Mouse (Mus musculus): ENCODE measurements around the gene Phactr1.

The Phactr1 gene

GRCm38 (mm10) chr13:42973561-42973960 lies 293.1 kb downstream of the Phactr1 start:
- no peak for DNase-seq (ENCODE audit: low read depth, low spot score)

- DNase-seq (ENCODE audit: low read depth, low spot score): no peak
Measured at GRCm38 (mm10) chr13:42973961-42974360, 293.5 kb downstream of the Phactr1 start.

GRCm38 (mm10) chr13:42974506-42974905 lies 294.1 kb downstream of the Phactr1 start:
- DNase-seq (ENCODE audit: low read depth, low spot score): no peak

GRCm38 (mm10) chr13:42976144-42976543 lies 295.7 kb downstream of the Phactr1 start:
- DNase-seq (ENCODE audit: low read depth, low spot score): no peak

GRCm38 (mm10) chr13:42976967-42977366 lies 296.5 kb downstream of the Phactr1 start:
- DNase-seq (ENCODE audit: low read depth, low spot score): no peak

- DNase-seq (ENCODE audit: low read depth, low spot score): no peak
Measured at GRCm38 (mm10) chr13:42980581-42980980, 300.2 kb downstream of the Phactr1 start.

- no peak for DNase-seq (ENCODE audit: low read depth, low spot score)
Measured at GRCm38 (mm10) chr13:42982646-42983045, 302.2 kb downstream of the Phactr1 start.

- DNase-seq (ENCODE audit: low read depth, low spot score): no peak
Measured at GRCm38 (mm10) chr13:42985806-42986205, 305.4 kb downstream of the Phactr1 start.

GRCm38 (mm10) chr13:42987931-42988579 lies 307.6 kb downstream of the Phactr1 start:
- DNase-seq (ENCODE audit: low read depth, low spot score): peak; percentile 42

- DNase-seq (ENCODE audit: low read depth, low spot score): no peak
Measured at GRCm38 (mm10) chr13:42989481-42989880, 309.1 kb downstream of the Phactr1 start.

- no peak for DNase-seq (ENCODE audit: low read depth, low spot score)
Measured at GRCm38 (mm10) chr13:42990051-42990450, 309.6 kb downstream of the Phactr1 start.

- no peak for DNase-seq (ENCODE audit: low read depth, low spot score)
Measured at GRCm38 (mm10) chr13:42990493-42991111, 310.2 kb downstream of the Phactr1 start.

GRCm38 (mm10) chr13:42991164-42991563 lies 310.7 kb downstream of the Phactr1 start:
- DNase-seq (ENCODE audit: low read depth, low spot score): no peak

- DNase-seq (ENCODE audit: low read depth, low spot score): no peak
Measured at GRCm38 (mm10) chr13:42992306-42992705, 311.9 kb downstream of the Phactr1 start.

- no peak for DNase-seq (ENCODE audit: low read depth, low spot score)
Measured at GRCm38 (mm10) chr13:42994276-42994675, 313.9 kb downstream of the Phactr1 start.

- DNase-seq (ENCODE audit: low read depth, low spot score): no peak
Measured at GRCm38 (mm10) chr13:42996188-42996587, 315.8 kb downstream of the Phactr1 start.

GRCm38 (mm10) chr13:42999287-42999686 lies 318.9 kb downstream of the Phactr1 start:
- DNase-seq (ENCODE audit: low read depth, low spot score): no peak

GRCm38 (mm10) chr13:43005131-43005579 lies 324.7 kb downstream of the Phactr1 start:
- DNase-seq (ENCODE audit: low read depth, low spot score): no peak

- no peak for DNase-seq (ENCODE audit: low read depth, low spot score)
Measured at GRCm38 (mm10) chr13:43008466-43008865, 328.0 kb downstream of the Phactr1 start.

GRCm38 (mm10) chr13:43009596-43009995 lies 329.2 kb downstream of the Phactr1 start:
- no peak for DNase-seq (ENCODE audit: low read depth, low spot score)

- no peak for DNase-seq (ENCODE audit: low read depth, low spot score)
Measured at GRCm38 (mm10) chr13:43011516-43011915, 331.1 kb downstream of the Phactr1 start.

- DNase-seq (ENCODE audit: low read depth, low spot score): no peak
Measured at GRCm38 (mm10) chr13:43013984-43014383, 333.6 kb downstream of the Phactr1 start.

- no peak for DNase-seq (ENCODE audit: low read depth, low spot score)
Measured at GRCm38 (mm10) chr13:43015768-43016167, 335.3 kb downstream of the Phactr1 start.

All from retina, postnatal 7 days (tissue).